Mouse (Mus musculus) erythroblast, embryonic 14.5 days (primary cell): ENCODE data around the gene Kcnmb4. TPM values are rescaled to one million over a fixed set of nuclear protein-coding genes. Genes with fewer than 3 reads are reported as not detected.

Experiments used
- H3K27me3 ChIP-seq: 2 replicates; pipeline ENCODE4 v1.6.1; 2012; ENCODE audit warnings: inconsistent platforms; ENCODE audit not compliant: control insufficient read depth
- H3K36me3 ChIP-seq: 2 replicates; pipeline ENCODE4 v1.6.1; 2012; ENCODE audit warnings: mild to moderate bottlenecking, inconsistent platforms; ENCODE audit not compliant: control insufficient read depth
- H3K4me1 ChIP-seq: 2 replicates; pipeline ENCODE4 v1.6.1; 2012; ENCODE audit warnings: inconsistent platforms; ENCODE audit not compliant: control insufficient read depth
- H3K4me3 ChIP-seq: replicated peaks from 2 replicates; pipeline ENCODE3; 2012; ENCODE audit warnings: moderate library complexity, mild to moderate bottlenecking, inconsistent platforms
- H3K9me3 ChIP-seq: 2 replicates; pipeline ENCODE4 v1.6.1; 2012; ENCODE audit warnings: low read length, inconsistent platforms, mixed read lengths; ENCODE audit not compliant: control insufficient read depth
- GATA1 ChIP-seq: IDR thresholded peaks from 2 replicates; pipeline ENCODE4 v1.6.1; 2012; ENCODE audit warnings: low read length, inconsistent platforms, mixed read lengths
- TAL1 ChIP-seq: IDR thresholded peaks from 3 replicates; pipeline ENCODE4 v1.6.1; 2012; ENCODE audit warnings: low read length, inconsistent platforms, mixed read lengths
- polyA plus RNA-seq: library from polyadenylated mRNA; stranded (reverse); fragments of >175 nt; gene quantifications from 2 replicates; pipeline ENCODE4 v1.2.3, GENCODE M21; 2012

Gene Kcnmb4
- polyA plus RNA-seq, 1 experiment: not detected

DNA sequence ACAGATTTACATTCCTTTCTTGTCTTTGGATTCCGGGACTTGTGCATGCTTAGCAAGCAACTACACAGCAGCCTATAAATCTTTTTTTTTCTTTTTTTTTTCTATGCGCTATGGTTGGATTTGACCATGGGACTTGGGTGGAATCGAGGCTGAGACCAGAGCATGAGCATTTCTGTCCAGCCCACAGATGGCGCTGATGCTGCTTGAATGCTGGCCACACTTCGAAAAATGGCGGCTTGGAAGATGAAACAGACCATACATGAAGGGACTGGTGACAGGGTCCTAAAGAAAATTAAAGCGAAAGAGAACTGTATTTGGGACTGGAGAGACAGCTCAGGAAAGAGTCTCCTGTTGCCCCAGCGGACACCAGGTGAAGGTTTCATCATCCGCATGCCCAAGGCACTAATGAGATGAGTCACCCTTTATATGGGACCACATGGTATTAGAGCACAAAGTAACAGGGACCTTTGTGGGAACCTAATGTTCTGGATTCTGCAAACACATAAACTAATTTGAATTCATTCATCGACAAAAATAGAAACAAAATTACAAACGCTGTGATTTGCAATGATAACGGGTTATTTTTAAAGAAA is 9.8 kb downstream of the Kcnmb4 start:
- Histone ChIP-seq H3K36me3 (no peaks in the 10 kb centered on the region), H3K4me3 (no peak overlapping the region), H3K9me3 (no peaks in the 10 kb centered on the region), H3K27me3 (no peaks in the 10 kb centered on the region), H3K4me1 (peaks cover 1% of the 10 kb centered on the region; the same call in 1 of the 2 replicates)
- TF ChIP-seq GATA1 (no peak), TAL1 (no peak)

- H3K4me1 ChIP-seq: no peaks in the 10 kb centered on the region
- H3K9me3 ChIP-seq: peaks cover 8% of the 10 kb centered on the region
- H3K36me3 ChIP-seq: no peaks in the 10 kb centered on the region
- H3K4me3 ChIP-seq: no peak overlapping the region
- TF ChIP-seq GATA1: no peak
- no peak for TF ChIP-seq TAL1
- no peaks in the 10 kb centered on the region for H3K27me3 ChIP-seq
These were observed 12.2 kb downstream of the Kcnmb4 start for GRCm38 (mm10) chr10:116461443-116461842.

GRCm38 (mm10) chr10:116458786-116459185 is 14.9 kb downstream of the Kcnmb4 start:
- Histone ChIP-seq H3K4me1 (no peaks in the 10 kb centered on the region), H3K27me3 (no peaks in the 10 kb centered on the region), H3K4me3 (no peak overlapping the region), H3K9me3 (peaks cover 15% of the 10 kb centered on the region), H3K36me3 (no peaks in the 10 kb centered on the region)
- TF ChIP-seq TAL1: no peak
- TF ChIP-seq GATA1: no peak

- Histone ChIP-seq H3K27me3 (no peaks in the 10 kb centered on the region), H3K9me3 (peaks cover 32% of the 10 kb centered on the region), H3K4me1 (no peaks in the 10 kb centered on the region), H3K36me3 (no peaks in the 10 kb centered on the region), H3K4me3 (no peak overlapping the region)
- TF ChIP-seq TAL1 (no peak), GATA1 (no peak)
These were observed 20.9 kb downstream of the Kcnmb4 start for GRCm38 (mm10) chr10:116452771-116453170.

GRCm38 (mm10) chr10:116450621-116451020 is 23.1 kb downstream of the Kcnmb4 start:
- H3K9me3 ChIP-seq: peaks cover 24% of the 10 kb centered on the region

GRCm38 (mm10) chr10:116448166-116448565 is 25.5 kb downstream of the Kcnmb4 start:
- no peak for TF ChIP-seq TAL1
- no peak for TF ChIP-seq GATA1
- no peaks in the 10 kb centered on the region for H3K36me3 ChIP-seq
- no peaks in the 10 kb centered on the region for H3K4me1 ChIP-seq
- no peaks in the 10 kb centered on the region for H3K27me3 ChIP-seq
- H3K9me3 ChIP-seq: peaks cover 16% of the 10 kb centered on the region
- no peak overlapping the region for H3K4me3 ChIP-seq

More at GRCm38 (mm10) chr10:116450621-116451020, 23.1 kb downstream of the Kcnmb4 start:
- H3K27me3 ChIP-seq: no peaks in the 10 kb centered on the region
- H3K36me3 ChIP-seq: no peaks in the 10 kb centered on the region
- TF ChIP-seq GATA1 (no peak), TAL1 (no peak)
- no peak overlapping the region for H3K4me3 ChIP-seq
- H3K4me1 ChIP-seq: no peaks in the 10 kb centered on the region

GRCm38 (mm10) chr10:116447176-116447575 is 26.5 kb downstream of the Kcnmb4 start:
- Histone ChIP-seq H3K9me3 (peaks cover 17% of the 10 kb centered on the region), H3K4me1 (no peaks in the 10 kb centered on the region), H3K4me3 (no peak overlapping the region), H3K36me3 (no peaks in the 10 kb centered on the region), H3K27me3 (no peaks in the 10 kb centered on the region)
- no peak for TF ChIP-seq TAL1
- no peak for TF ChIP-seq GATA1

DNA sequence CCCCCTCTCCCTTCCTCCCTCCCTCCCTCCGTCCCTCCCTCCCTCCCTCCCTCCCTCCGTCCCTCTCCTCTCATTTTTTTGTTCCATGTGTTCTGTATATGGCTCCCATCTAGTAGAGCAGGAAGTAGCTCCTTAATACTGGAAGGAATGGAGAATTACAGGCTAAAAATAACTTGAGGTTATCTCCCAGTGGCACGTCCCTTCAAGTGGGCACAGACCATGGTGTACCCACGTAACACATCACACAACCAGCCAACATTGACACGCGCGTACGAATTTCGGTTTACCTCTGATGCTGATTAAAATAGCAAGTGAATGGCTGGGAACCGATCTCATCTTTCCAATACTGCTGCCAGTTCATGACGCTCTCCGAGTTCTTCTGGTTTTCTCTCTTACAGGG is 27.6 kb downstream of the Kcnmb4 start:
- Histone ChIP-seq H3K36me3 (no peaks in the 10 kb centered on the region), H3K4me1 (no peaks in the 10 kb centered on the region), H3K9me3 (peaks cover 14% of the 10 kb centered on the region), H3K27me3 (no peaks in the 10 kb centered on the region), H3K4me3 (no peak overlapping the region)
- TF ChIP-seq TAL1 (no peak), GATA1 (no peak)

DNA sequence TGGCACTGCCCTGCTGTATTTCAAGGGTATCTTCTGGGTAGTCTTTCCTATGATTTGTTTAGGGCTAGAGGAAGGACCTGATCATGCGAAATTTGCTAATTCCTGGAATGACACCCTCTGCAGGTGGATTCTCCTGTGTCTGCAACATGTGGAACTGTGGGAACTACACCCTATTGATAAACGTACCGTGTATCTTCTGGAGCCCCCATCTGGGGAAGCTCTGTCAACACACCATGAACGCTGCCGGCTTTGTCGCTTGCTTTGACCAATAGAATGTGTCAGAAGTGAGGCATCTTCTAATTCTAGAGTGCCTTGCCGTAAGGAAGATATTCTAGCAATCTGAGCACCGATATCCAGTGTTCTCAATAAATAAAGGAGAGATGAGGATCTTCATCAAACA is 28.9 kb downstream of the Kcnmb4 start:
- H3K27me3 ChIP-seq: no peaks in the 10 kb centered on the region
- no peak for TF ChIP-seq GATA1
- TF ChIP-seq TAL1: no peak
- H3K9me3 ChIP-seq: peaks cover 25% of the 10 kb centered on the region
- no peaks in the 10 kb centered on the region for H3K36me3 ChIP-seq
- no peaks in the 10 kb centered on the region for H3K4me1 ChIP-seq
- no peak overlapping the region for H3K4me3 ChIP-seq

- H3K36me3 ChIP-seq: no peaks in the 10 kb centered on the region
- H3K9me3 ChIP-seq: peaks cover 29% of the 10 kb centered on the region
- no peak for TF ChIP-seq GATA1
- TF ChIP-seq TAL1: no peak
These were observed 29.3 kb downstream of the Kcnmb4 start for GRCm38 (mm10) chr10:116444371-116444770.

More at GRCm38 (mm10) chr10:116444371-116444770, 29.3 kb downstream of the Kcnmb4 start:
- Histone ChIP-seq H3K4me1 (no peaks in the 10 kb centered on the region), H3K27me3 (no peaks in the 10 kb centered on the region), H3K4me3 (no peak overlapping the region)
